Mouse (Mus musculus): ENCODE results near the gene Cyb5b.

GRCm38 (mm10) chr8:107136003-107136612 is 14.3 kb upstream of the Cyb5b start:
- TF ChIP-seq CTCF (IDR thresholded peaks at IDR 0.05; ENCODE audit: extremely low read depth, insufficient read depth, low read length) (no peak), POLR2A (IDR thresholded peaks at IDR 0.05; ENCODE audit: extremely low read depth, insufficient read depth, low read length) (no peak)
